Mouse (Mus musculus) NIH3T3 (cell line): ENCODE results near the gene Orai2.
"Not testable (repeated sequence)": the region's sequence is repeated elsewhere in the genome, so short reads cannot be mapped to it uniquely, and the experiment has no call there.

ENCODE experiments used
- DNase-seq: peaks from one replicate; pipeline ENCODE4 v3.0.0-alpha.2; 2012; ENCODE audit warnings: low read depth

Gene Orai2

DNA sequence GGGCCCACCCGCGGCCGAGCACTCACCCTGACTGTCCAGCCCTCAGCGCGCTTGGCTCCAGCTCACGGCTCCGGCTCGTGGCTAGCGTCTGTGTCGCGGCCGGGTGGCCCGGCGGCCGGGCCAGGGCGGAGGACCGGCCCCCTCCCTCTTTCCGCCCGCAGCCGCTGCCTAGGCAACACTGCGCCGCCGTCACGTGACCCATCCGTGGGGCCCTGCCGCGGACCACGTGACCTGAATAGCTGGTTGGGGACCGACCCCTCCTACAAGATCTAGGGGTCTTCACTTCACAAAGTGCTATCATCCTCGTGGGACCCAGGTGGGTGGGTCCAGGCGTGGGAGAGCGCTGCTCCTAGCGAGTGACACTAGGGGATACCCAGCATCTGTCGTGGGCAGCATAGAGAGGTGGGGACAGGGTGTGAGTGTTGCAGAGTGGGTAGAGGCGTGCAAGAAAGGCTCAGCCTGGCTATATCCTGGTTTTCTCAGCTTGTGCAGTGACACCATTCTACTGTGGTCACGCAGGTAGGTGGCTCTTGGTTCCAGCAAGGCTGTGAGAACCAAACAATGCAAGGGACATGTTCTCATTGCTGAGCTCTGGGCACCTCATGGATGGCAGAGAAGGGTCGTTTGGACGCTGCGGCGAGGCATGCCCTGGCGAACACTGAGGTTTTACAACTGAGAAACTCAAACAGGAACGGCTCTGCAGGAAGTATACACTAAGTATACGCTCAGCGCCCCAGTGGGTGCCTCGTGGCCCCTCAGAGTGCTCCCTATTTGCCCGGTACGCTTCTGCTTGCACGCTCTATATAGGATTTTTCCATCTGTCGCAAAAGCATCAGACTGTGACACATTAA is at the start of gene Orai2:
Orai2 (minus strand) TSS at position 202 of the 851 bp plus-strand sequence.
- peak; percentile 83 for DNase-seq

DNA sequence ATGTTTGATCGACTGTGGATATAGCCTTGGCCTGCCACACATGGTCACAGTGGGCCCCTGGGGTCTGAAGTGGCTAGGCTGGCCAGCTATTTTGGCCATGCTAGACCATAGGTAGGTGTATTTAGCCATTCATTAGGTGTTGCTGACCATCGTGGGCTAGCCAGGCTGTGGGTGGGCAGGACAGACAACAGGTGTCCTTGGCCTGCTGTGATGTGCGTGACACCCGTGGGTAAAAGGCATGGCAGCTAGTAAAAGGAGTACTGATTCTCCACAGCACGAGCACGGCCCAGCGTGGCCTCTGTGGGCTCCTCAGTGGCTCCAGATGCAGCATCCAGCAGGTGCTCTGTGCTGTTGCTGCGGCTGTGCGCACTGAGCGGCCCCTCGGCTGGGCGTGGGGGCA is 48.1 kb upstream of the Orai2 start:
- DNase-seq: no peak

DNA sequence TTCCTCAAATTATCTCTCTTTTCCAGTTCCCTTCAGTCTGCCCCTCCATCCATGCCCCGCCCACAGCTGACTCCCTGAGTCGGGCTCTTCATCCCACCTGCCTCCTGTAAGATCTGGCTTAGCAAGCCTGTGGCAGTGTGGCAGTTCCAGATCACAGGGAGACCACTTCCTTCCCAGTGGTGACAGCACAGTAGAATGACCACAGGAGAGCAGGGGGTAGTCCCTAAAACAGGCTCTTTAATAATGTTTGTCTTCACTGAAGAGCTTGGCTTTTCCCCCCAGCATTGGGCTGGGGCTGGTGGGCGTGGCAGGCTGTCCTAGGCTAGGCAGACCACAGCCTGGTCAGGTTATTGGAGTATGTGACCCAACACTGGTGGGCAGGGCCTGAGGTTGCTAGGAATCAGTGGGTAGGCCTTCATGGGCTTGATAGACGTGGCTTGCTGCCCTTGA is 47.4 kb upstream of the Orai2 start:
- no peak for DNase-seq

DNA sequence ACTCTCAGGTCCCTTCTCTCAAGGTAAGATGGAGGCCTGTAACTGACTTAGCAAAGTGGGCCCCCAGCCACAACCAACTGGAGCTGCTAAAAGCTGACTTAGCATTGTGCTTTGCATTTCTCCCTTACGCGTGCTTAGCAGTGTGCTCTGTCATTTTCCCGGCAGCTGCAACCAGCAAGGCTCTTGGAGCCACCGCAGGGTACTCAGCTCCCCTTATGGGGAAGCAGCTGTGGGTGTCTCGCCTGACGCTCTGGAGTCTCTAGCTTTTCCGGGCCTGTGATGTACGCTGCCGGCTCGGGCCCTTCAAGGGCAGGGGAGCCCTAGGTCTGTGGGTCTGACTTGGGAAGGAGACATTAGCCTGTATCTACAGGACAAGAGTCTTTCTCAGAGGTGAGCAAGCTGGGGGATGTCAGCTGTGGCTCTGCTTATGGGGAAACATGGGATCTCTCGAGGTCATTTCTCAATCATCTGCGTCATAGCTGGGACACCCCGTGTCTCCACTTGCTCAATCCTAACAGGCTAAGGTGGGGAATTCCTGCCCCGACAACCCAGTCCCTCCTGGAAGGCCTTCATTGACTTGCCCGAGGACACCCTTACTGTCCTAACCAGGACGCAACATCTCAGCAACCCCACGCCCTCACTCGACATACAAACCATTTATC is 46.6 kb upstream of the Orai2 start:
- no peak for DNase-seq

DNA sequence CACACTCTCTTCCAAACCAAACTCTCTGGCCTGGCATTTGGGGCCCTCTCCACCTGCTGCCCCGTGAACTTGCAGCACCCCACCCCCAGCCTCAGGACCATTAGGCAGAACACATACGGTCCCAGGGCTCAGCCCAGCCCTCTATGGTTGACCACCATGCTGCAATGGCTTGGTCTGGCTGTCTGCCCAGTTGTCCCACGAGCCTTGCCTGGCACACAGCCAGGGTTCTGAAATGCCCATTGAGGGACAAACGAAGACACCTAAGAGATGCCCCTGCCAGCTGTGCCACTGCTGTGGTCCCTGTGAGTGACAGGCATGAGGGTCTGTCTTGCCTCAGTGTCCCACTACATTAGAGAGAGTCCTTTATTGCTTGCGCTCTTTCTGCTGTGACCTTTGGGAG is 45.4 kb upstream of the Orai2 start:
- peak; percentile 28 for DNase-seq

DNA sequence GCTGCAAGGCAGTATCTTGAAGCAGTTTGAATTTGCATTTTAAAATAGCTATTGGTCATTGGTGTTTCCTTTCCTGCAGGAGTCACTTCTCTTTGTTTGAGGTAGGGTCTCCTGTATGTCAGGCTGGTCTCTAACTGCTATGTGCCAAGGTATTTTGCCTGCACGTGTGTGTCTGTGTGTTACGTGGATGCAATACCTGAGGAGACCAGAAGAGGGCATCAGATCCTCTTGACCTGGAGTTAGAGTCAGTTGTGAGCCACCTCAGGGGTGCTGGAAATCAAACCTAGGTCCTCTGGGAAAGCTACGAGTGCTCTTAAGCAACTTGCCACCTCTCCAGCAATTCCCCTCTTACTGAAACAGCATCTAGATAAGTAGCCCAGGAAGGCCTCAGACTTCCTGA is 44.7 kb upstream of the Orai2 start:
- DNase-seq: peak; percentile 18

DNA sequence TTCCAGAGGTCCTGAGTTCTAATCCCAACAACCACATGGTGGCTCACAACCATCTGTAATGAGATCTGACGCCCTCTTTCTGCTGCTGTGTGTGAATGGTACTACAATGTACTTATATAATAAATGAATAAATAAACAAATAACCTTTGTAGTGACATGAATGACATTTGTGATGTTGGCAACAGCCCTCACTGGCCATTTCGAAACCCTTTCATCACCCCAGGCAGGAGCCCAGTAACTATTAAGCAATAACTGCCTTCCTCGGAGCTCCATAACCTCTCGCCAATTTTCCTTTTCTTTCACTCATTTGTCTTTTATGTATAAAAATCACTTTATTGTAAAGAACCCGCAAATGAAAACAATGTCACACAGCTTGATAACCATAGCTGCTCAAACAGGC is 43.2 kb upstream of the Orai2 start:
- DNase-seq: peak; percentile 17

DNA sequence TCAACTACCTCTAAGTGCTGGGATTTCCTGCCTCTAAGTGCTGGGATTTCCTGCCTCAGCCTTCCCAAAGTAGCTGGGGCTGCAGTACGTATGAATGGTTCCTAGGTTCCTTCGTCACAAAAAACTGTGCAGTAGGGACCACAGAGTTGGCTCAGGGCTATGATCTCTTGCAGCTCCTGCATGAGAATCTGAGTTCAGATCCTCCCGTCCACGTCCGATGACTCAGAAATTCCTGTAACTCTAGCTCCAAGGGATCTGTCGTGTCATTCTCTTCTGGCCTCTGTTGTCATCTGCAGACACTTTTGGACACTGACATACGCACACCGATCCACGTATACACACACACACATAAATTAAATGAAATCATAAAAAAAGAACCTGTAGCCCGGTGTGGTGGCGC is 42.2 kb upstream of the Orai2 start:
- DNase-seq: no peak

DNA sequence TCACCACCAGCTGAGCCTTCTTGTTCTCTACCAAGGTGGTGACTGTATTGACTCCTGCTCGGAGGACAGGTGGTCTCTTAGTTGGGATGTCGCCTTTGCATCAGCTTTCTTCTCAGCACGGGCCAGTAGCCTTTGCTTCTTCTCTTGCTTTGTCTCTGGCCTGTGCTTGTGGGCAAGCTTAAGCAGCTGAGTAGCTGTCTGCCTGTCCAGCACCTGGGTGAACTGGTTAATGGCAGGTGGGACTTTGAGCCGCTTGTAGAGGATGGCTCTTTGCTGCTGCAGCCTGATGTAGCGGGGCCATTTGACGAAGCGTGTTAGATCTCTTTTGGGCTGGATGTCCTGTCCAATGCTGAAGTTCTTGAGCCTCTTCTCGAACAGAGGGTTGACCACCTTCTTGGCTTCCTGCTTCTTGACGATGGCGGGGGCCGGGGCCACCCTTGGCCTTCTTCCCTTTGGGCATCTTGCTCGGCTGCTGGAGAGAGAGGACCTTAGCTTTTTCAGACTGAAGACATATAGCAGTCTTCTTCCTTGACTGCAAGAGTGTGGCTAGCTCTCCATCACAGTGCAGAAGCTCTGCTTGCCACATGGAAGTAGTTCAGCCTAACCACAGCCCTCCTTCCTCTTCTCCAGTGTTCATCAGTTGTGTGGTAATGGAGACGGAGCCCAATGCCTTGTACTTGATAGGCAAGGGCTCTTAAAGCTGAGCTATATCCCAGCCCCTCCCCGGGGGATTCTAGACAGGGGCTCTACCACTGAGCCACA is 41.0 kb upstream of the Orai2 start:
- DNase-seq: not testable (repeated sequence)

DNA sequence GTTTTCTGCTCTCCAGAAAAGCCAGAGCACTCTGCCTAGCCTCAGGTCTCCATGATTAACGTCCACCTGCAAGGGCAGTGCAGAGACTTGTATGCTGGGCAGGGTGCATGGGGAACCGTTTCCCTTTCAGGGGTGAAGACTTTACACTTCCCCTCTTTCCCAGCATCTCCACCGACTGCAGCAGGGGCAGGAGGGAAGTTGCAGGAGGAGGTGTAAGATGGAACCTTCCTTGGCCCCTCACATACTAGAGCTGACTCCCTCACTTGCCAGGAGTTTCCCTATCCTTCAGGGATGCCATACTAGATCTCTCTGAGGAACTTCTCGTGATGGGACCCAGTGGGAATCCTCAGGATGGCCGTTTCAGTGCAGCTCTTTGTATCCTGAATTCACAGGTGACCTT is 40.0 kb upstream of the Orai2 start:
- DNase-seq: no peak

DNA sequence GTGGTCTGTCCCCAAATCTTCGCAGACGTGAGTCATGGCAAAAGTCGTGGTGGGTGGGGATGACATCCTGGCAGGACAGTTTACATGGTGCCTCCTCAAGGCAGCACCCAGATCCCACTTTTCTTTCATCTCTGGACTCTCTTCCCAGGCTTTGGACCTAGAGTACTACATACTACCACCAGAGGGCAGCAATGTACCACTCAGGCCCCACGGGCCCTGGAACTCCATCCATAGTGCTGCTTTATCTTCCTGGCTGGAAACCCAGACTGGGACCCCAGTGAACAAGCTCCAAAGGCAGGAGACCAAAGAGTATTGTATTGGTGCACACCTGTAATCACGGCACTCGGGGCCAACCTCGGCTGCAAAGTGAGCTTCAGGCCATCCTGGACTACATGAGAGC is 31.3 kb upstream of the Orai2 start:
- peak; percentile 86 for DNase-seq

DNA sequence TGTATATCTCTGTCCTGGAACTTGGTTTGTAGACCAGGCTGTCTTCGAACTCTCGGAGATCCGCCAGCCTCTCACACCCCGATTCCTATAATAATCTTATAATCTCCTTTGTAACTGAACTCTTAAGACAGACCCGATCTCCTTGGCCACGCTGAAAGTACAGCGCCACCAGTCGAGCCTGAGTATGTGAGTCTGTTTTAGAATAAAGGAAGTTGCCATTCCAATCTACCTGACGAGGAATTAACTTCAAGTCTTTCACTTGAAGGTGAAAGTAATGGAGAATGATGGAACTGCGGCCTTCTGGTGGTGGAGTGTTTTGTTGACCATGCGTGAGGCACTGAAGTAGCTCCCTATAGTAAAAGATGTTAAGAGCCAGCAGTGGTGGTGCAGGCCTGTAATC is 29.0 kb upstream of the Orai2 start:
- DNase-seq: peak; percentile 57

DNA sequence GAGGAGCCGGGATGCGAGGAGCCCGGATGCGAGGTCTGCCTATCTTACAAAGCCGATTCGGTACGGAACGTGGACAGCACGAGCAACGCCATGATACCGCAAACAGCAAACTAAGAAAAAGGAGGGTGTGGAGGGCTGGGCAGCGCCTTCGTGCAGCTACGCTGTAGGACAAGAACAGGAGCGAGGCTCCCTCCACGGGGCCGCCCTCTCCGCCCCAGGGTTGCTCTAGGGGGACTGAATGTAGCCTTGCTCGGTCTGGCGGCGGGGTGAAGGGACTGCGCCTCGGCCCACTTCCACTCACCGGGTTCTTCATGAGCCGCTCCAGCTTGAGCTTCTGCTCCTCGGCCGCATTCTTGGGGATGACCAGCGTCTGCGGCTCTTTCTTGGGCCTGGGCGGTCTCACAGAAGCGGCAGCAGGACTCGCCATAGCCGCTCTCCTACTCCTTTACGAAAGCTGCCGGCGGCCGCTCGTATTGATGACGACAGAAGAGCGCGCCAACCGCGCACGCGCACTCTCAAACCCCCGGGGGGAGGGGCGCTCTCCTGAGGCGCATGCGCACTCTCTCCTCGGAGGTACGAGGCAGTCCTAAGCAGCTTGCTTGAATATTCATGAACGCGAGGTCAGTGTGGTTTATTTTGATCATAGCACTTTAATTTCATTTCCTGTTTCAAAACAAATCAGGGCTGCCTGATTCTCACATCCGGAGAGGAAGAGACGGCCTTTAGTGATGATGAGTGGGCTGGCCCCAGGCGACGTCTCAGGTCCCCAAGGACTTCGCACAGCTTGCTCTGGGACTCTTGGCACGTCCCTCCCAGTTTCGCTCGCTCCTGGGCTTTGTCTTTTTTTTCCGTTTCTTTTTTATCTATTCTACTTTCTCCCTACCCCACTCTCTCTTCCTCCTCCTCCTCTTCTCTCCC is 28.2 kb upstream of the Orai2 start, which contains the start of gene Prkrip1:
Prkrip1 (minus strand) TSS at position 490 of the 918 bp plus-strand sequence.
- peak; percentile 99 for DNase-seq

DNA sequence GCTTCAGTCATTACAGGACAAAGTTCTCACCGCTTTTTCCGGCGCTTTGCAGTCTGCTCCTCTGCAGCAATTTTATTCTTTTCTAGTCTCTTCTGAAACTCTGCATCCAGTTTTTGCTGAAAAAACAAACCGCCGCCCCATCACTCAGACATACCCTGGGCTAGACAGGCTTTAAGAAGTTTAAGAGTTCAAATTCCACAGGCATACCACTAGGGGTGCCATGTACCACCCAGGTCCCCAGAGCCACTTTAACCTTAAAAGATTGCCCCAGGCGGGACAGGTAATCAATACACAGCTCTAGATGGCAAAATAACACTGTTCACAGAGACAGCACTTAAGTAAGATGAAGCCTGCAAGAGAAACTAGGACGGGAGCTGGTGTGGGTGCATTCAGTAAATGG is 21.4 kb upstream of the Orai2 start:
- DNase-seq: no peak

DNA sequence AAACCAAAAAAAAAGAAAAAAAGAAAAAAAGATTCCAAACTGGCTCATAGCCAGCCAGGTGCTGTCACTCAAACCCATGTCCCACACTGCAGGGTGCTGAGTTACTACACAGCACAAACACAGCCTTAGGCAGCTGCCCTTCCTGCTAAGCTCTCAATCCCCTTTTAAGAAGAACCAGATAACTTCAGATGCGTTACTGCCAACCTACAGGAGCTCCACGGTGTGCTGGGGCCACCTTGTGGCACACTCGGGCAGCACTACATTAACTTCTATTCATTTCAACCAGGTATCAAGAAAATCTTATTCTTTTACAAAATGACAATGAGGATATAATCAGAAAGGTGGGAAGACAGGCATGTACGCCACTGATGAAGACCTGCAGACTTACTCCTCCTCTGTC is 16.2 kb upstream of the Orai2 start:
- DNase-seq: peak; percentile 81

DNA sequence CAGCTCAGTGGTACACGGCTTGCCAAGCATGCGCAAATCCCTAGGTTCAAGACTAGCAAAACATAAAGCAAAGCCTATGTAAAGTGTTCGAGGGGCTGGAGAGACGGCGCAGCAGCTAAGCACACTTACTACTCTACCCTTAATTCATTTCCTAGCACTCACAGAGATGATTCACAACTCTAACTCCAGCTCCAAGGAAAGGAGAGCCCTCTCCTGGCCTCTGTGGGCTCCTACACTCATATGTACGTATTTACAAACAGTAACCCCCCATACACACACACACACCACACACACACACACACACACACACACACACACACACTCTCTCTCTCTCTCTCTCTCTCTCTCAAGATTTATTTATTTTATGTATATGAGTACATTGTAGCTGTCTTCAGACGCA is 13.3 kb upstream of the Orai2 start:
- DNase-seq: peak; percentile 29

DNA sequence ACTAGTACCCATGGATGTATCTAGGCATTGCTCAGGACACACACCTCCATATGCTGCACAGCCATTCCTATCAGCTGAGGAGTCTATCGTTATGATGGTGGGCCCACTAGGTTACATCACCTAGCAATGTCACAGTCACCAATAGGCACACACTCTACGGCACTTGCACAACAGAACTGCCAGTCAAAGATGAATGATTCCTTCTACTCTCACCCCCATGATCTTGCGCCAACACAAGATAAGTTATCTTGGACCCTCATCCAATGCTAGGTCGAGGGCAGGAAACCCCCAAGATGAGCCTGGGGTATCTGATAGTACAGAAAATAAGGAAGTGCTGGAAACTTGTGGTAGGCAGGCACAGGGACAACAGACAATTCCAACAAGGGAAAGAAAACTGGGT is 12.3 kb upstream of the Orai2 start:
- DNase-seq: no peak

DNA sequence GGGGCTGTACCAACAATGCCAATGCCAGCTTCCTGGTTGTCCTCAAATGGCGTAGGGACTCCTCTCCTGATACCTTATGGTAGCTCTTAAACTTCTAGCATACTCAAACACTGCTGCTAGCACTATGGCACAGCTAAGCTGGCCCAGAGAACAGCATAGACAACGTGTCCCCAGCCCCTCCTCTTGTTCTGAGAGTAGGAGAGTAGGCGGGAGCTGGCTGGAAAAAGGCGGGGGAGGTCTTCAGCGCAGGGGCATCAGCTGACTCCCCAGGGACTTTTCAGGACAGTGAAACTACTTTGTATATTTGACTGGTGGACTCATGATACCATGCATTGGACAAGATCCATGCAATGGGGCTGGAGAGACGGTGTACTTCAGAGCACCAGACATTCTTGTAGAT is 11.5 kb upstream of the Orai2 start:
- no peak for DNase-seq

DNA sequence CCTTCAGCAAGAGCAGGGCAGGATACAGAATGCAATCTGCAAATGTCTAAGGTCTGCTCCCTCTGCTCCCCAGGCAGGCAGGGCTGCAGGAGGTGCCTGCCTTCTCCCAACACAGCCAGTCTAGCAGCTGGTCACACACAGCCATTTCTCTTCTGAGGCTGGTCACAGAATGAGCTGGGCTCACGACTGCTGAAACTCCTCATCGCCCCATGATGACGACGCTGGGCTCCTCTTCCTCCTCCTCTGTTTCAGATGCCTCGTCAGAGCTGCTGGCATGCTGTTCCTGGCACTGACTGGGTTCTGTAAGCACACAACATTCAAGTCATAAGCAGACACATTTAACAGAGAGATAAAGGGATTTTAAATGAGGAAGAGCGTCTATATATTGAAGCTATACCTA is 10.7 kb upstream of the Orai2 start:
- DNase-seq: no peak

DNA sequence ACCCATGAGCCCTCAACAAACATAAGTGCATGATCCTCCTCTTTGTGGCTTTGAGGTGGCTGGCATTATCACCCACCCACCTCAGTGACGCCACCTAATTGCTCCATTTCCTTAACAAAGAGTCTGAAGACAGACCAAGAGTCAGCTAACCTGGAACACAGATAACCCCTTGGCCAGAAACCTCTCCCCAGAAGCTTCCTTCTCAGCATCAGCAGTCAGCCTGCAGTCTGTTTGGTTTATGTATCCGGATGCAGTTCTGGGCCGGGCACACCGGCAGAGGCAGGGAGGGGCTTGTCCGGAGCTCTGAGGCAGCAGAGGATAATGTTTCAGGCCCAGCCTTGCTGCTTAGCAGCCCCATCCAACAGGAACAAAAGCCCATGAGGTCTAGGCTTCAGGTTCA is 9.1 kb upstream of the Orai2 start:
- DNase-seq: no peak

DNA sequence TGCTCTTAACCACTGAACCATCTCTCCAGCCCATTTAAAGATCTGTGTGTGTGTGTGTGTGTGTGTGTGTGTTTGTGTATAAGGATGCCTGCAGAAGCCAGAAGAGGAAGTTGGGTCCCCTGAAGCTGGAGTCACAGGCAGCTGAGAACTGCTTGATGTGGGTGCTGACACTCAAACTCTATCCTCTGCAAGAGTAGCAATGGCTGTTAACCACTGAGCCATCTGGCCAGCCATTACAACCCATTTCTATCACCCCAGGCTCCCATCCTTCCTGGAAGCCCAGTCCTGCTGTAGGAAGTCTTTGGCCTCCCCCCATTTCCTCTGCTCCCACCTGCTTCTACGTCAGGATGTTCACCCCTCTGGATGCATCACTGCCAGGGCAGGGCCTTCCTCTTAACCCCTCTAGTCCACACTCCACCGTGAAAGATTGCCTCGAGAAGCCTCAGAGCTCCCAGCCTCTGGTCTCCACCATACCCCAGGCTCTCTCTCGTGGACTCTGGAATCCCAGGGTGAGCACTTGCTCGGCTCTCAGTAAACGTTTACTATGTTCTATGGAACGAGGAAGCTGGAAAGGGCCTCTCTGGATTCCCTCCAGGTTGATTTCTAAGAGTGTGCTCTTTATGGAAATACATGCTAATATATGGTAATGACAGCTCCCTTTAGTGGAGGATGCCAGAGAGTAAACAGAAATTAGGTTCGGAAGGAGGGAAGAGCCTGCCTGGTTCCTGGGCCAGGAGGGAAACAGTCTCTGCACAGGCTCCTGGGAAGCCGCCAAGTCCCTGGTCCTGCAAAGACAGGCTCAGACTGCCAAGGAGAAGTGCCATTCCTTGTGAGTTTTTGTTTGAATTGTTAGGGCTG is 3.3 kb upstream of the Orai2 start:
- DNase-seq: peak; percentile 40
